Mouse (Mus musculus) ovary, adult 18-20 months (tissue): ENCODE results near the gene Cntnap1.

Experiments
- DNase-seq: peaks from one replicate; pipeline ENCODE4 v3.0.0; 2022; ENCODE audit warnings: low spot score, mixed read lengths

The Cntnap1 gene

DNA sequence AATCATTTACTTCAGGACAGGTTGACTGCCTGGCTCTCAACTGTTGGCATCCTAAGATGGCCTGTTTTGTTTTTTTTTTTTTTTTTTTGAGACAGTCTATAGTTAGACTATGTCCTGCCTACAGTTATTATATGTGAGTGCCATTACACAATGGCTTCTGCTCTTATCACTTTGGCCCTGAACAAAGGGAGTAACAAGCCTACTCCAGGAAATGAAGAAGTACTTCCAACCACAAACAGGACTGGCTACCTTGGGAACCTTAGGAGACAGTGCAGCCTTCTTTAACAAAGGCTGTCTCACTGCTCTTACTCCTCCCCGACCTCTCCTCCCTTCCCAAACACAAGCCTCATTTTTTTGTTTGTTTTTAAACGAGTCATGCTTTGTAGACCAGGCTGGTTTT is 50.5 kb downstream of the Cntnap1 start:
- DNase-seq, result no peak

DNA sequence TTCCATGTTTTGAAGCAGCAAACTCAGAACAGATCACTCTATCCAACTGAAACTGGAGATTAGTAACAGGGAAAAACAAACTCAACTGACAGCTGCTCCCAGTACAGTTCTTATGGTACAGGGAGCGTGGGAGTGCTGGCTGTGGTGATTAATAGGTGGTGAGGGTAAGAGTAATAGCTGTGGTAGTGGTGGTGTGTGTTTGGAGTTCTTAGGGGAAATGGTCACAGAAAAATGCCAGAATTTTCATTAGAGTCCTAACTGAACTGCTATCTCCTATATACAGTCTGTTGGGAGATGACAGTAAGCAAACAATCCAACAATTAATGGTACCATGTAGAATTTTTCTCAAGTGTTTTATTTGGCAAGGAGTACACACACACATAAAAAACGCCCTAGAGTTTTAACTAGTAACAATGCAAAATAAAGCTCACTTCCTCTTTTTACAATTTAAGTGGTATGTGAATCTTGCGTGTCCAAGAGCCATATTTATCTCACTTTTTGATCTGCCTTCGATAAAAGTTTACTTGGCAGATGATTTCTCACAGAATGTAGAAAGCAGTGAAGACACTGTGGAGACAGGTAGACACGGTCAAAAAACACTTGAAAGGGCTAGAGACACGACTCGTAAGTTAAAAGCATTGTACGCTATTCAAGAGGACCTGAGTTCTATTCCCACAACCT is 51.1 kb downstream of the Cntnap1 start:
- no peak for DNase-seq

DNA sequence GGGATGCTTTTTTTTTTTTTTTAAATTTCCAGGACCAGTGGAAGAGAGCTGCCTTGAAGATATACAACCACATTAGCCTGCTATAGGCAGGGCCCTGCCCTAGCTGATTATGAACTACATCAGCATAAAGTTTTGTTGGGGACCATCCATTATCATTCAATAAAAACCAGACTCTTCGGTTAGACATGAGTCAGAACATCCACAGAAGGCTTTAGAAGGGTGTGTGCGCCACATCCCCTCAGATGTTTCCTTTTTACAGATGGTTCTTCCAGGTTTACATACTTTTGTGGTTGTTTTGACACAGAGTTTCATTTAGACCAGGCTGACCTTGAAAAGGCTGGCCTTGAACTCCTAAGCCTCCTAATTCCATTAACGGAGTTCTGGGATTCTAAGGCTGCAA is 54.0 kb downstream of the Cntnap1 start:
- no peak for DNase-seq

DNA sequence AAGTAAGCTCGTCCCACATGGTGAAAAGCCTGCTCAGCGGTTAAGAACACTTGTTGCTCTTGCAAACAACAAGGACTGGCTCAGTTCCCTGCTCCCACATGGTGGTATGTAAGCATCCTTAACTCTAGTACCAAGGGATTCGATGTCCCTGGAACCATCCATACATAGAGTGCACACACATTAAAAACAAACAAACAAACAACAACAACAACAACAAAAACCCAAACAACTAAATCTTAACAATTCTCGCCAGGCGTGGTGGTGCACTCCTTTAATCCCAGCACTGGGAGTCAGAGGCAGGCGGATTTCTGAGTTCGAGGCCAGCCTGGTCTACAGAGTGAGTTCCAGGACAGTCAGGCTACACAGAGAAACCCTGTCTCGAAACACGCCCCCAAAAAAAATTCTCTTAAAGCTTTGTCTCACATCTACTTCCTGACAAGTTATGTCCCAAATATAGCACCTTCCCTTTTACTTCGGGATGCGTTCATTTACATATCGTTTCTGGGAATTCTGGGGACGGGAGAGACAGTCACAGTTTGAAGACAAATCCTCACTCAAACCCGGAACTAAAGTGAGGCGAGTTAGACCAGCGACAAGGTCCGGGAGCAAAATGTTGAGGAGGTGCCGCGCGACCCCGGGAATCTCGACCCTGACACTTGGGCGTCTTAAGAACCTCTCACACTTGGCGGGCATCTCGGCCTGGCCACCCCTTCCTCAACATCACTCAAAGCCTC is 55.2 kb downstream of the Cntnap1 start:
- DNase-seq, result no peak

DNA sequence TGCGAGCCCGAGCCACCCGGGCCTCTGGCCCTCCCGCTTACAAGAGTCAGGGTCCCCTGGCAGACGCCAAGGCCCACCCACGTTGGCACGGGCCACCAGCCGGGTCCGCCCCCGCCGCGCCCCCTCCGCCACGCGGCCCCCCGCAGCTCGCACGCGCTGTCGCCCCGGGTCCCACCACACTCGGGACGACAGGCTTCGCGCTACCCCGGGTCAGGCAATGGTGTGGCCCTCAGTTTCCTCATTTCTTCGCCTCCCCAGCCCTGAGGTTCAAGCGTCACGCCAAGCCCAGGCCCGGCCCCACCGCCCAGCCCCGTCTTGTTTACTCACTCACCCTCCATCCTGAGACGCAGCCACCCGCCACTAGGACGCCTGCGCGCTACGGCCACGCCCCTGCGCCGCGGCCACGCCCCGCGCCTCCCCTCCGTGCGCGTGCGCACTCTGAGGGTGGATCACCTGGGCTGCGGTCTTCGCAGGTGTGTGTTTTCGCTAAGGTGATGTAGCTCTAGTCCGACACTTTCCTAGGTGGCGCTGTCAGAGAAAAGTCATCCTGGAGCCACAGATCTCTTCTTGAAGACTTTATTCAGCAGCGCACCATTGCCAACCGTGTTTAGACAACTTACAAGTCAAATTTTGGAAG is 55.9 kb downstream of the Cntnap1 start, which contains the start of gene Ezh1:
Ezh1 (minus strand) TSS at position 399 of the 637 bp plus-strand sequence.
- peak; percentile 79 for DNase-seq

DNA sequence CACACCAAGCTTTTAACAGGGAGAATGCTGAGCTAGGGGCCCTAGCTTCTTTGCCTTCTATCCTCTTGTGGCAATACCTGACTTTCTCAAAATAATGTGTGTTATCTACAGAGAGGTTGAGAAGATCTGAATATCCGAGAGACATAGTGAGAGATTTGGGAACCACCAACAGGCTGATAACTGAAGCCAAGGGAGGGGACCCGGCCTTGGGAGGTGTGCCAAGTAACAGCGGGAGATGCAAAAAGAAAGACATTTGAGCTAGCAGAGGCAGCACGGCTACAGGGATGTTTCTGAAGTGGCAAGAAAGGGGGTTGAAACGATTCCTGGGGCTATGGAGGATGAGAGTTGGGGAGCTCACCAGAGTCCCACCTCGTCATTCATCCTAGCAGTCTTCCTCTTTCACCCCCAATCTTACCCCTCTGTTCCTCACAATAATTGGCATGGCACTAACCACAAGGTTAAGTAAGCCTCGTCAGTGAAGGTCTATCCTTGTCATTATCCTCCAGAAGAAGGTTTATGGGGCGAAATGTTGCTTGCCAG is 59.1 kb downstream of the Cntnap1 start:
- peak; percentile 73 for DNase-seq

DNA sequence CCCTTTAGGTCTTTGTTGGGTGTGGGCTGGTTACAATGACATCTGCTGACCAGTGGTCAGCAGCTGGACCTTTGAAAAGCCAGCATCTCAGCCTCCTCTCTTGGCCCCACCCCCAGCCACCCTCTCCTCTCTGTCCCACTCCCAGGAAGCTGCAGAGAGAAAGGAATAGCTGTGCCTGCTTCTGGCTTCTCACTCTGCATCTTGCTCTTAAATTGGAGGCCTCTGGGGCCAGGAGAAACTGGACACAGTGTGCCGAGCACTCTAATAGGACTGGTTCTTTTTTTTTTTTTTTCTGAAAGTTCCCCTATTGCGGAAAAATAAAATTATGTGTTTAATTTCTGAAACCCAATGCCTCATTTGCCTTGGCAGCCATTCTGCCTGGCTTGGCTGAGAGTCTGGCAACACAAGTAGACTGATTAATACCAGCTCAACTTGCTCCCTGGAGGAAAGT is 59.8 kb downstream of the Cntnap1 start:
- no peak for DNase-seq

DNA sequence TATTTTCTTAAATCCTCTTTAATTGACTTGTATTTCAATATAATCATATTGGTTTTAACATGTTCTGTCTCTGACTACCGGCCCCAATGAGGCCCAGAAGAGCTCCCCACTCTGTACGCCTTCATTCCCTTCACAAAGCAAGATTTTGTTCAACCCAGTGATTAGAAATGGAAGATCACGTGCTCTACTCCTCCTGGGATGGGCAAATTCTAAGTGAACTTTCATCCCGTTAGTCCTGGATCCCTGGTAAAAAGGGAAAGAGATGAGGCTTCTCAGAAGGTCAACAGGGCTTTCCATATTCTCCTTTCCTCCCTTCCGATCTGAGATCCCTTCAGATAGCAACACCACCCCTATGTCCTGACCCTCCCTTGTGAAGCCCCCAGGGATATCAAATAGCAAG is 60.2 kb downstream of the Cntnap1 start:
- no peak for DNase-seq

DNA sequence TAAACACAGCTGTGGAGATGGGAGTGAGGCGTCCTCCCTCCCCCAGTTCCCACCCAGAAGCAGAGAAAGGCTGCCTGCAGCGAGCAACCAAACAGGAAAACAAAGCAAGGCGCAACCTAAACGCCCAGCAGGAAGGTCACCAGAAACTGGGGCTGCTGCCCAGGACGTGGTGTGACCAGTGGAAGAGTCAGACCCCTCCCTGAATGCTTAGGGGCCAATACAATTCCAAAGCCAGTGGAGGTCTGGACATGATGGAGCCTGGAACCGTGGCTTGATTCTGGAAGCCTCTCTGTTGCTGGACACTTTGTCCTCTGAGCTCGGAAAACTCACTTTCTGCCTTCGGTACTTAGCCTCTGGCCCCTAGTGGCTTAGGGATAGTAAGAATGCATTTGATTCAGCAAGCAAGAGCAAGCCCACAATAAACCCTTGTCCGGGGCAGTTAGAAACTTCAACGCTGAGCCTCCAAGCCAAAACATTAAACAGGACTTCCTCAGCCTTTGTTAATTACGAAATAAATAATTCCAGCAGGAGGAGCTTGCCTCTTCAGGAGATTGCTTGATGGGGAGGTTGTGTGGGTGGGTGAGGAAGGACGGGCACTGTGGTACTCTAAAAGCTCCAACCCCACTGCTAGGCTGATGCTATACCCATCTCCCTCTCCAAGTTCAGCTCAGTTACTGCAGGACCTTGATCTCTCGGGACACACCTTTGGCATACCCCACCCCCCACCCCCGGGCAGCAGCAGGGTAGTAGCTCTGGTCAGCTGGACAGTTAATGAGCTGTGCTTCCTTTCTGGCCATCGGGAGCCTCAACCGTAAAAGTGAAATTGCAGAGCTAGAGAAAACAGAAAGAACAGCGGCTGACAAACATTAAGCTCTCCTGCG is 60.9 kb downstream of the Cntnap1 start:
- DNase-seq, result peak; percentile 52

DNA sequence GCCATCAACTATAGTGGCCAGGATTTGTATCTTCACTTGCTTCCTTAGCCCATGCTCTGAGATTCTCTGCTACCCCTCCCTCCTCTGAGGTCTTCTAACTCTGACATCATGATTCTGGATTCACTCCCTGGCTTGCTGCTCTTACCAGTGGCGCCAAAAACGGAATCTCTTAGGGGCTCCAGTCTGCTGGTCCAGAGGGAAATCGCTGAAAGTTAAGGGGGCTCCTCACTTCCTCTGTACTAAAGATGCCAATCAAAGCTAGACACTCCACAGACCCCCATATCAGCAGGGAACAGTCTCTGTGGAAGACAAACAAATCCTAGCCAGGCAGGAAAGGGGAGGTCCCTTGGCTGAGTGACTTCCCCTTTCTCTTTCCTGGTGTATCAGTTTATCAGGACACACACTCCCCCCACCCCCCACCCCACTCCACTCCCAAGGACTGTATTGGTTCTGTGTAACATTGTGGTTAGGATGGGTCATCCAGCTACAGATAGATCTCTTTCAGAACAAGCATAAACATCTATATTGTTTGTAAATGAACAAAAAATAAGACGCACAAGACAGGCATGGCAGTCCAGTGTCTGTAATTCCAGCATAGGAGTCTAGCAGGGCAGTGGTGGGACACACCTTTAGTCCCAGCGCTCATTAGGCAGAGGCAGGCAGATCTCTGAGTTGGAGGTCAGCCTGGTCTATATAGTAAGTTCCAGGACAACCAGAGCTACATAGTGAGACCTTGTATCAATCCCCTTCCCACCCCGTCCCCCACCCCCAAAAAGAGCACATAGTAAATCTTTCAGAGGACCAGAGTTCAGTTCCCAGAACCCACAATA is 61.9 kb downstream of the Cntnap1 start:
- no peak for DNase-seq

DNA sequence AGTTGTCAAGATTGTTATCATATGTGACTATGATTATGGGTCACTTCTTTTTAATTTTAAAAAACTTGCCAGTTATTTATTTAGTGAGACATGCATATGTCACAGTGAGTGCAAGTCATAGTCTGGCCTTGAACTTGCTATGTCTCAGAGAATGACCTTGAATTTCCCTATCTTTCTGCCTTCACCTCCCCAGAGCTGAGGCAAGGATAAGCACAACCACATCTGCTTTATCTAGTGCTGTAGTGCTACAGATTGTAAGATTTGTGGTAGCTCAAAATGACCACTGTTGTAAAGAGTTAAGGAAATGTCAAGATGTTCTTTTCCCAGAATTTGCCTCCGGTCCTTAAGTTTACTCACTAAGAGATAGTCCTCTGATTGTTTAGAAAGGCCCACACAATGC is 62.9 kb downstream of the Cntnap1 start:
- DNase-seq, result no peak

DNA sequence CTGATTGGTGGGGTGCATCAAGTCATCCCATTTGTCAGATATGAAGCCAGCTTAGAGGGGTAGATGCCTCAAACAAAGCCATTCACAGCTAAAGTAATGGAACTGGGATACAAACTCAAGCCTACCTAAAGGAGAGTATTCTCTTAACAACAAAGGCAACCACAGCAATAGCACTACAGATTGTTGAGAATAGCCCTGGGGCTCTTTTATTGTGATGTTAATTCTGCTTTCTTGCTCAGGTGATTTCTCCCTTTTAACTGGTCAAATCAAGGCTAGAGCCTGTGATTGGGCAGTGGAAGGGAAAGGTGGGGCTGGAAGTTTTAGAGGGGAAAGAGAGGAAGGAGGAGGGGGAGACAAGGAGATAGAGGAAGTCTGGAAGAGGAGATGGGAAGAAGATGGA is 63.8 kb downstream of the Cntnap1 start:
- no peak for DNase-seq

DNA sequence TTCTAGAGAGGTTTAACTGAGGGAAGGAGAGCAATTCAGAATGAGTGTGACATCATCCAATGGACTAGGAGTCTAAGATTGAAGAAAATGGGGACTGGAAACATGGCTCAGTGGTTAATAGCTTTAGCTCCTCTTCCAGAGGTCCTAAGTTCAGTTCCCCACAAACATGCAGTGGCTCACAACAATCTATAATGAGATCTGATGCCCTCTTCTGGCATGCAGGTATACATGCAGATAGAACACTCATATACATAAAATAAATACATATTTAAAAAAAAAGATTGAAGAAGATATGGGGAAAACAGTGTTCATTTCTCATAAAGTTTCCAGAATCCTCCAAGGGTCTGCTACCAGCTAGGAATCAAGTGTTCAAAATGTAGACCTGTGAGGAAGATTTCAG is 65.1 kb downstream of the Cntnap1 start:
- no peak for DNase-seq

DNA sequence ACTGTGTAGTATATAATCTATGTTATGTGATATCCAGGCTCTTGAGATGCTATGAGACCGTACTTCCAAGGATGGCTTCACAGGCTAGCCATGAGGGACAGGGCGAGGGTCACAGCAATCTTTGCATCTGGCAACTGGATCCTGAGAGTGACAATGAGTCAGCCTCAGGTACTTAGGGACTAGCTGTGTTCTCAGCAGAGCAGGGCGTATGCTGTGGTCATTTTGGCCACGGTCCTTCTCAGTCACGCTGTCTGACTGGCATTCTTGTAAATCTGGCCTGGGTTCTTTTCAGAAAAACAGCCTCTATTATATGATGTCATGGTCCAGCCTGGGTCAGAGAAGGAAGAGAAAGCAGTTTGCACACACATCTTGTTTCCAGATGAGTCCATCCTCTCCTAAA is 66.5 kb downstream of the Cntnap1 start:
- no peak for DNase-seq

DNA sequence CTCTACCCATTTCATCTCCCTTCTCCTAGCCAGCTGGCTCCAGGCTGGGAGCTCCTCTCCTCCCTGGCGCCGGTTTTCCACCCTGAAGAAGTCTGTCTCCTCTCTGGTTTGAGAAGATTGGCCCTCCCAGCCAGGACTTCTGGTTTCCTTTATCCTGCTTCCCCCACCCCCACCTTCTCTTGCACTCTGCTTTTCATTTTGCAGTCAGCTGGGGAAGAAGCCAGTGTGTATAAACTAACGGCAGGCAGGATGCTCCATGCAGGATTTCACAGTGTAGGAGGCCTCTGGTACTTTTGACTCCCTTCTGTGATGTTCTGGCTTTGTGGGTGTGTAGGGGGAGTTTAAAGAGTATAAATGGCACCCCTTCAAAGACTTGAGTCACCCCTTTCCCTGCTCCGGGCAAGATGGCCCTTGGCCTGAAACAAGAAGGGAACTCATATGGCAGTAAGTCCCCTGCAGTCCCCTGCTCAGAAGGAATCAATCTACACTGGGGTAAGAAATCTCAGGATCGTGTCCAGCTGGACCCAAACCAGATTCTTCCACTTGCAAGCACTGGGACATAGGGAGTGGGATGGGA is 67.8 kb downstream of the Cntnap1 start:
- no peak for DNase-seq
